ENCODE assay signal across 21 mouse cellular contexts in the genomic region with DNA sequence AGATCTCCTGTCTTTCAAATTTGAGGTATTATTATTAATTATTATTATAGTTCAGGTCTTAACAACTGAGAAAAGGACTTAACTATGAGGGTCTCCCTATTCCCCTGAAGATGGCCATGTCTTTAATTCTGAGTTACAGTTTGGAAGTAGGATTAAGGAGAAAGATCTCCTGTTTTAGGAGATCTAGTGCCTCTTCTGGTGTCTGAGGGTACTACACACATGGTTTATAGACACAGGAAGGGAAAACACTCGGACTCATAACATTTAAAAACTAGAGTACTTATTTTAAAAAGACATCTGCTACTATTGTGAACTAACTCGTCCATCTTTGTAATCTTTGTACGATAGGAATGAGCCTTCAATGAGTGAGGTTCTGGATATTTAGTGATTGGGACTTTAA. TPM values are rescaled to one million over a fixed set of nuclear protein-coding genes. Genes with fewer than 3 reads are reported as not detected.
DNase-seq lines count a peak whose midpoint lies in the region; ATAC-seq and TF ChIP-seq lines count a peak whose summit lies in the region.
"Had no signal": no experiment of that assay in that cellular context is flagged by ENCODE, and none has a peak within 500 bp of the region (broad histone marks: within the 10 kb centered on the region; RNA-seq: fewer than 3 reads in every experiment).

No protein-coding gene starts in this region.

- peak; percentile 22 for TF ChIP-seq CTCF in left cerebral cortex, adult 2 months (IDR thresholded peaks at IDR 0.05)
- no peak for TF ChIP-seq CTCF in gastrocnemius, adult 2 months (IDR thresholded peaks at IDR 0.05)

- no peak overlapping the region for H3K4me3 ChIP-seq in left cerebral cortex, adult 2 months
- H3K4me3 ChIP-seq in gastrocnemius, adult 2 months, result no peak overlapping the region
- H3K4me3 ChIP-seq: forebrain, embryonic 13.5 days; hindbrain, embryonic 10.5 days; kidney, embryonic 15.5 days; limb, embryonic 13.5 days; liver, embryonic 15.5 days; neural tube, embryonic 13.5 days had no signal

- no peak for ATAC-seq in cerebellum, adult (ENCODE audit: insufficient number of reproducible peaks, low FRiP score, low TSS enrichment)
- ATAC-seq: forebrain, embryonic 13.5 days had no signal

- H3K27ac ChIP-seq in left cerebral cortex, adult 2 months, result no peak overlapping the region
- H3K27ac ChIP-seq in gastrocnemius, adult 2 months, result no peak overlapping the region
- H3K27ac ChIP-seq: forebrain, embryonic 13.5 days; hindbrain, embryonic 10.5 days; kidney, embryonic 15.5 days; limb, embryonic 13.5 days; liver, embryonic 15.5 days; neural tube, embryonic 13.5 days had no signal

- intact Hi-C loops in left cerebral cortex, adult 2 months (cut with DNase I), result no loop called here
- intact Hi-C loops in gastrocnemius, adult 2 months (cut with DNase I), result no loop called here

- peak; percentile 16 to 36 for DNase-seq in cerebellum, postnatal 10 days
- no peak for DNase-seq in left cerebral cortex, adult 2 months (ENCODE audit: extremely low spot score in 1 of 2, low spot score in 2 of 2)
- no peak for DNase-seq in left cerebral cortex, adult 18-20 months (ENCODE audit: low spot score in 2 of 2)
- DNase-seq in 416B (ENCODE audit: low read depth) (peak; percentile 20), R1 (ENCODE audit: low read depth, low spot score) (peak; percentile 40)
- DNase-seq in gastrocnemius, adult 2 months, result no peak
- DNase-seq in T-cell, adult 2 months (ENCODE audit: low spot score), result no peak
- DNase-seq: B cell, adult 2 months had no signal

RNA-seq across cellular contexts. Expression of gene Gm17482, which starts 24.1 kb away (rescaled TPM):
- not detected for total RNA-seq in left cerebral cortex, adult 2 months (2021)
- not detected for total RNA-seq in left cerebral cortex, adult 18-20 months (2021)
- total RNA-seq in gastrocnemius, adult 2 months (2021), result not detected
- total RNA-seq: adrenal gland, postnatal 4 days; granulocyte monocyte progenitor cell, adult 5-6 weeks; layer of hippocampus, adult 18-20 months; left cerebral cortex, postnatal 10 days; megakaryocyte-erythroid progenitor cell, adult 5-6 weeks; monocyte, adult 5-6 weeks had no signal

RNA-seq across cellular contexts. Expression of gene Timp4, which starts 49.0 kb away (rescaled TPM):
- total RNA-seq in left cerebral cortex, adult 2 months (2021), result 10 to 100 TPM; 13.7 to 18.9 TPM
- total RNA-seq in left cerebral cortex, adult 18-20 months (2021), result 10 to 100 TPM; 16.8 to 20.1 TPM
- 10 to 100 TPM; 20.7 to 23.0 TPM for total RNA-seq in gastrocnemius, adult 2 months (2021)
- total RNA-seq: granulocyte monocyte progenitor cell, adult 5-6 weeks; megakaryocyte-erythroid progenitor cell, adult 5-6 weeks; monocyte, adult 5-6 weeks had no signal

Comparison
In these comparisons a context has a peak if more than half of its experiments do, and no peak if none do; other contexts are left out.
1. DNase-seq: peak in cerebellum, postnatal 10 days (2 of 2), 416B (single experiment) and R1 (single experiment); none in left cerebral cortex, adult 2 months (0 of 2), left cerebral cortex, adult 18-20 months (0 of 2), gastrocnemius, adult 2 months (single experiment) and T-cell, adult 2 months (single experiment).